ENCODE assay signal across 8 mouse cellular contexts in genomic region chrX:93069569-93070289, GRCm38 (mm10).
DNase-seq lines count a peak whose midpoint lies in the region; ATAC-seq and TF ChIP-seq lines count a peak whose summit lies in the region.

No protein-coding gene starts in this region.

- H3K36me3 ChIP-seq in ES-E14 (ENCODE audit: control insufficient read depth, insufficient read depth, low read length, poor library complexity, severe bottlenecking): no peaks in the 10 kb centered on the region
- H3K36me3 ChIP-seq in forebrain, embryonic 11.5 days (ENCODE audit: control insufficient read depth, insufficient read depth, low read length): no peaks in the 10 kb centered on the region

- no peak for TF ChIP-seq POLR2A in lung, adult 2 months (IDR thresholded peaks at IDR 0.05; ENCODE audit: borderline replicate concordance, extremely low read depth, low read depth, low read length)

- 0 out of 2 replicates have a peak, but pooled peaks have one; percentile 8 for TF ChIP-seq CTCF in lung, adult 2 months (IDR thresholded peaks at IDR 0.05; ENCODE audit: insufficient read depth, low read length)

- H3K4me2 ChIP-seq in forebrain, embryonic 11.5 days (ENCODE audit: low read depth, low read length, severe bottlenecking): peak overlapping the region; percentile 37; the same call in 1 of the 2 replicates

- no peaks in the 10 kb centered on the region for H3K4me1 ChIP-seq in ES-E14 (ENCODE audit: control insufficient read depth in 2 of 2, insufficient read depth in 2 of 2, low read length in 2 of 2, poor library complexity in 1 of 2)
- H3K4me1 ChIP-seq in brown adipose tissue, adult 24 weeks (ENCODE audit: control insufficient read depth, insufficient read depth, insufficient read length, low read length): no peaks in the 10 kb centered on the region
- no peaks in the 10 kb centered on the region for H3K4me1 ChIP-seq in forebrain, embryonic 11.5 days (replicated peaks; ENCODE audit: control insufficient read depth, insufficient read depth, low read length)
- no peaks in the 10 kb centered on the region for H3K4me1 ChIP-seq in lung, adult 2 months (ENCODE audit: control insufficient read depth, insufficient read depth, low read length)

- H3K9me3 ChIP-seq in ES-E14 (ENCODE audit: control insufficient read depth, insufficient read depth, low read depth, low read length): no peaks in the 10 kb centered on the region
- H3K9me3 ChIP-seq in forebrain, embryonic 11.5 days (ENCODE audit: control insufficient read depth, low read length): no peaks in the 10 kb centered on the region

- H3K4me3 ChIP-seq in ES-E14 (ENCODE audit: insufficient read depth in 1 of 2, low read depth in 1 of 2, low read length in 2 of 2, poor library complexity in 1 of 2, severe bottlenecking in 1 of 2): no peak overlapping the region
- peak overlapping the region; percentile 36 for H3K4me3 ChIP-seq in brown adipose tissue, adult 24 weeks (ENCODE audit: insufficient read depth, low read depth, low read length)
- H3K4me3 ChIP-seq in forebrain, embryonic 11.5 days (ENCODE audit: low read depth, low read length): no peak overlapping the region
- H3K4me3 ChIP-seq in lung, adult 2 months (replicated peaks; ENCODE audit: extremely low read depth, low read depth, low read length): no peak overlapping the region

- no peaks in the 10 kb centered on the region for H3K27me3 ChIP-seq in forebrain, embryonic 11.5 days (ENCODE audit: control insufficient read depth, insufficient read depth, low read length)

- WGBS in forebrain, embryonic 11.5 days: 18% methylated on average over 13 of the region's 13 CpGs
- 18% methylated on average over 13 of the region's 13 CpGs for WGBS in lung, adult 2 months

- peak; percentile 17 for DNase-seq in ES-E14 (ENCODE audit: low read depth, low spot score)
- peak; percentile 61 for DNase-seq in forebrain, embryonic 11.5 days (ENCODE audit: low spot score)
- peak; percentile 61 for DNase-seq in layer of hippocampus, adult 11-12 months (ENCODE audit: low spot score)
- peak; percentile 5 for DNase-seq in lung, adult 2 months
- DNase-seq in ovary, postnatal 10 days (ENCODE audit: low spot score): peak; percentile 3

- no peak overlapping the region for H3K9ac ChIP-seq in ES-E14 (ENCODE audit: insufficient read depth, low read depth, low read length, poor library complexity, severe bottlenecking)
- H3K9ac ChIP-seq in forebrain, embryonic 11.5 days (ENCODE audit: low read length): no peak overlapping the region

- ATAC-seq in forebrain, embryonic 11.5 days (replicated peaks; ENCODE audit: low FRiP score): peak; percentile 75
- peak; percentile 56 to 81; a peak in 3 of 4 replicates for ATAC-seq in hematopoietic stem cell, adult 5-6 weeks (replicated peaks in 1 of 2; ENCODE audit: insufficient read depth in 1 of 2, low FRiP score in 2 of 2, low TSS enrichment in 1 of 2, low read depth in 1 of 2, poor library complexity in 2 of 2, severe bottlenecking in 2 of 2)
- ATAC-seq in erythroid progenitor cell, adult 5-6 weeks (replicated peaks; ENCODE audit: low FRiP score, poor library complexity, severe bottlenecking): no peak

- H3K27ac ChIP-seq in ES-E14 (ENCODE audit: insufficient read depth, low read depth, low read length, poor library complexity, severe bottlenecking): no peak overlapping the region
- H3K27ac ChIP-seq in brown adipose tissue, adult 24 weeks (replicated peaks; ENCODE audit: low read depth, low read length): no peak overlapping the region
- H3K27ac ChIP-seq in forebrain, embryonic 11.5 days (ENCODE audit: low read depth, low read length): no peak overlapping the region

- in situ Hi-C loops in ES-E14 (cut with MboI; ENCODE audit: low sequenced_read_pairs in 2 of 2, unreplicated experiment in 2 of 2): no loop called here

TF ChIP-seq in ES-E14, 5 proteins besides CTCF, POLR2A, EP300 and RAD21:
- TF ChIP-seq ZC3H11A (IDR thresholded peaks at IDR 0.05; ENCODE audit: borderline replicate concordance, low read depth, low read length) (peak; percentile 67; the same call in 1 of the 2 replicates), ZNF384 (IDR thresholded peaks at IDR 0.05; ENCODE audit: low read depth, low read length) (no peak), CHD2 (IDR thresholded peaks at IDR 0.05; ENCODE audit: low read depth, low read length) (no peak)

Comparison
In these comparisons a context has a peak if more than half of its experiments do, and no peak if none do; other contexts are left out.
1. DNase-seq: peak in every context shown above with its lines; median percentile 61 in forebrain, embryonic 11.5 days; 61 in layer of hippocampus, adult 11-12 months; 17 in ES-E14; 5 in lung, adult 2 months; 3 in ovary, postnatal 10 days.